Comparison of ENCODE assay signal across 1 mouse cellular context in the genomic region with DNA sequence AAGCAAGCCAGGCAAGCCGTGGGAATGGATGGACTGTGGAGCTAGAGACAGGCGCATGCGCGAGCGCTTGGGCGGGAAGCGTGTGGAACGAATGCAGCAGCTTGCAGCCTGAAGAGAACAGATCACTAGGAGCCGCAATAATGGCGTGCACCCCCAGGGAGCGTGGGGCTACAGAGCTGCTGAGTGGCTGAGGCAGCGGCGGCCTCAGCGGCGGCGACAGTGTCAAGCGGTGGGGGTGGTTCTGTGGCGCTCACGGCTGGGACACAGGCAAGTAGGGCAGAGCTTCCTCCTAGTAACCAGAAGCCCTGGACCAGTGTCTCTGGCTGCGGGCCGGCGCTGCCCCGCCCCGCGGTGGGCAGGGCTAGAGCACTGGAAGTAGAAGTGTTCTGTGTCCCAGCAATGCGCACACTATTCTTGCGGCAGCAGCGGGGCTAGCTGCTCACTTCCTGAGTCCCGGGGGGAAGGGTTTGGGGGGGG.
A peak's percentile ranks its signal among the peaks of the same experiment; 100 is the strongest.
TF ChIP-seq lines count a peak whose summit lies in the region.

No protein-coding gene starts in this region.

TF ChIP-seq in CH12.LX, 34 proteins besides CTCF, POLR2A, EP300 and RAD21:
- TF ChIP-seq SIN3A (IDR thresholded peaks at IDR 0.05; ENCODE audit: low read length): peak; percentile 43; the same call in 1 of the 2 replicates
- peak; percentile 89; the same call in 1 of the 2 replicates for TF ChIP-seq E2F4 (IDR thresholded peaks at IDR 0.05; ENCODE audit: insufficient replicate concordance, low read depth, low read length)
- no peak for TF ChIP-seq UBTF (IDR thresholded peaks at IDR 0.05; ENCODE audit: low read depth, low read length)
- TF ChIP-seq USF1 (IDR thresholded peaks at IDR 0.05; ENCODE audit: low read depth, low read length): no peak
- peak; percentile 83 for TF ChIP-seq MAX (IDR thresholded peaks at IDR 0.05; ENCODE audit: low read length)
- peak; percentile 52; the same call in 1 of the 2 replicates for TF ChIP-seq ELF1 (IDR thresholded peaks at IDR 0.05; ENCODE audit: low read depth, low read length)
- 0 out of 2 replicates have a peak, but pooled peaks have one; percentile 24 for TF ChIP-seq MEF2A (IDR thresholded peaks at IDR 0.05; ENCODE audit: borderline replicate concordance, low read depth, low read length)
- no peak for TF ChIP-seq CHD1 (IDR thresholded peaks at IDR 0.05; ENCODE audit: low read depth, low read length)
- TF ChIP-seq NELFE (IDR thresholded peaks at IDR 0.05; ENCODE audit: low read depth, low read length): peak; percentile 65
- TF ChIP-seq ZMIZ1 (IDR thresholded peaks at IDR 0.05; ENCODE audit: low read depth, low read length): peak; percentile 79
- no peak for TF ChIP-seq RCOR1 (conservative IDR thresholded peaks at IDR 0.05; ENCODE audit: low read depth, low read length)
- TF ChIP-seq ETS1 (conservative IDR thresholded peaks at IDR 0.05; ENCODE audit: low read depth, low read length): no peak
- no peak; the same call in 1 of the 2 replicates for TF ChIP-seq MXI1 (IDR thresholded peaks at IDR 0.05; ENCODE audit: low read depth, low read length)
- peak; percentile 73 for TF ChIP-seq TBP (conservative IDR thresholded peaks at IDR 0.05; ENCODE audit: low read depth, low read length)
- TF ChIP-seq NRF1 (IDR thresholded peaks at IDR 0.05; ENCODE audit: low read depth, low read length): peak; percentile 96
- no peak for TF ChIP-seq PAX5 (IDR thresholded peaks at IDR 0.05; ENCODE audit: low read length)
- TF ChIP-seq BHLHE40 (IDR thresholded peaks at IDR 0.05; ENCODE audit: low read depth, low read length): no peak
- TF ChIP-seq GABPA (IDR thresholded peaks at IDR 0.05; ENCODE audit: insufficient replicate concordance, low read depth, low read length): no peak
- no peak; the same call in 1 of the 2 replicates for TF ChIP-seq IRF4 (IDR thresholded peaks at IDR 0.05; ENCODE audit: low read depth, low read length)
- no peak for TF ChIP-seq USF2 (conservative IDR thresholded peaks at IDR 0.05; ENCODE audit: low read depth, low read length)
- no peak for TF ChIP-seq ZNF384 (IDR thresholded peaks at IDR 0.05; ENCODE audit: low read depth, low read length)
- no peak for TF ChIP-seq ZC3H11A (IDR thresholded peaks at IDR 0.05; ENCODE audit: low read depth, low read length)
- no peak; the same call in 1 of the 2 replicates for TF ChIP-seq TCF12 (IDR thresholded peaks at IDR 0.05; ENCODE audit: low read depth, low read length)
- no peak for TF ChIP-seq JUN (IDR thresholded peaks at IDR 0.05; ENCODE audit: insufficient read depth, low read depth, low read length)
- peak; percentile 25; the same call in 1 of the 2 replicates for TF ChIP-seq HCFC1 (IDR thresholded peaks at IDR 0.05; ENCODE audit: low read depth, low read length)
- no peak for TF ChIP-seq MYC (IDR thresholded peaks at IDR 0.05; ENCODE audit: low read depth, low read length)
TF ChIP-seq in CH12.LX: peak in this region for 10.
